Mouse (Mus musculus): ENCODE data around the gene Nkd2. TPM values are rescaled to one million over a fixed set of nuclear protein-coding genes. Genes with fewer than 3 reads are reported as not detected.

Gene Nkd2
- polyA plus RNA-seq (2012; rRNA removed): 22.0 and 24.5 TPM in 2 replicates

GRCm38 (mm10) chr13:73847465-73847836 lies at the start of gene Nkd2:
Gene Nkd2, minus strand, starts transcription at chr13:73847631.

Other genes starting within 250 kb of the Nkd2 start
- 160 and 186 TPM in 2 replicates for gene Clptm1l, start 243.6 kb downstream of the Nkd2 start, polyA plus RNA-seq (2012; rRNA removed)
- gene Tert, start 220.7 kb downstream of the Nkd2 start, polyA plus RNA-seq (2012; rRNA removed): 13.1 and 15.7 TPM in 2 replicates
- gene Slc6a18, start 169.6 kb downstream of the Nkd2 start, polyA plus RNA-seq (2012; rRNA removed): not detected in 2 replicates
- 0.43 and 0.54 TPM in 2 replicates for gene Slc6a19, start 142.8 kb downstream of the Nkd2 start, polyA plus RNA-seq (2012; rRNA removed)
- 177 and 221 TPM in 2 replicates for gene Slc12a7, start 114.5 kb downstream of the Nkd2 start, polyA plus RNA-seq (2012; rRNA removed)
- gene Trip13, start 90.2 kb upstream of the Nkd2 start, polyA plus RNA-seq (2012; rRNA removed): 0.76 and 1.3 TPM in 2 replicates
- 28.5 and 33.3 TPM in 2 replicates for gene Brd9, start 90.2 kb upstream of the Nkd2 start, polyA plus RNA-seq (2012; rRNA removed)
- not detected in 2 replicates for gene Zdhhc11, start 116.2 kb upstream of the Nkd2 start, polyA plus RNA-seq (2012; rRNA removed)
- gene Tppp, start 161.8 kb upstream of the Nkd2 start, polyA plus RNA-seq (2012; rRNA removed): 5.4 and 6.9 TPM in 2 replicates
- 3.0 and 4.1 TPM in 2 replicates for gene Cep72, start 214.7 kb upstream of the Nkd2 start, polyA plus RNA-seq (2012; rRNA removed)